Mouse (Mus musculus): ENCODE measurements around the gene Stam2. TPM values are rescaled to one million over a fixed set of nuclear protein-coding genes. Genes with fewer than 3 reads are reported as not detected.

Gene Stam2
- total RNA-seq, 2 experiments from 2014 or later = 18.3 to 21.4 TPM

- no peak for ATAC-seq (replicated peaks; ENCODE audit: poor library complexity, severe bottlenecking)
Measured at GRCm38 (mm10) chr2:52732611-52733010, 9.5 kb downstream of the Stam2 start.

- ATAC-seq (replicated peaks; ENCODE audit: poor library complexity, severe bottlenecking) = no peak
Measured at GRCm38 (mm10) chr2:52732001-52732400, 10.1 kb downstream of the Stam2 start.

- no peak for ATAC-seq (replicated peaks; ENCODE audit: poor library complexity, severe bottlenecking)
Measured at GRCm38 (mm10) chr2:52730891-52731290, 11.2 kb downstream of the Stam2 start.

GRCm38 (mm10) chr2:52720231-52721025, 21.7 kb downstream of the Stam2 start:
- ATAC-seq (replicated peaks; ENCODE audit: poor library complexity, severe bottlenecking) = no peak

GRCm38 (mm10) chr2:52717076-52717475, 25.0 kb downstream of the Stam2 start:
- ATAC-seq (replicated peaks; ENCODE audit: poor library complexity, severe bottlenecking) = no peak

GRCm38 (mm10) chr2:52715538-52715937, 26.5 kb downstream of the Stam2 start:
- no peak for ATAC-seq (replicated peaks; ENCODE audit: poor library complexity, severe bottlenecking)

GRCm38 (mm10) chr2:52714111-52714510, 28.0 kb downstream of the Stam2 start:
- ATAC-seq (replicated peaks; ENCODE audit: poor library complexity, severe bottlenecking) = no peak

- ATAC-seq (replicated peaks; ENCODE audit: poor library complexity, severe bottlenecking) = no peak
Measured at GRCm38 (mm10) chr2:52710804-52711203, 31.3 kb downstream of the Stam2 start.

- no peak for ATAC-seq (replicated peaks; ENCODE audit: poor library complexity, severe bottlenecking)
Measured at GRCm38 (mm10) chr2:52709417-52709816, 32.7 kb downstream of the Stam2 start.

- ATAC-seq (replicated peaks; ENCODE audit: poor library complexity, severe bottlenecking) = no peak
Measured at GRCm38 (mm10) chr2:52701368-52702036, 40.6 kb downstream of the Stam2 start.

- ATAC-seq (replicated peaks; ENCODE audit: poor library complexity, severe bottlenecking) = no peak
Measured at GRCm38 (mm10) chr2:52700352-52700751, 41.7 kb downstream of the Stam2 start.

GRCm38 (mm10) chr2:52694604-52695003, 47.5 kb downstream of the Stam2 start:
- ATAC-seq (replicated peaks; ENCODE audit: poor library complexity, severe bottlenecking) = no peak

- ATAC-seq (replicated peaks; ENCODE audit: poor library complexity, severe bottlenecking) = no peak
Measured at GRCm38 (mm10) chr2:52691745-52692144, 50.3 kb downstream of the Stam2 start.

- ATAC-seq (replicated peaks; ENCODE audit: poor library complexity, severe bottlenecking) = no peak
Measured at GRCm38 (mm10) chr2:52686601-52687000, 55.5 kb downstream of the Stam2 start.

GRCm38 (mm10) chr2:52677589-52677988, 64.5 kb downstream of the Stam2 start:
- ATAC-seq (replicated peaks; ENCODE audit: poor library complexity, severe bottlenecking) = no peak

- ATAC-seq (replicated peaks; ENCODE audit: poor library complexity, severe bottlenecking) = no peak
Measured at GRCm38 (mm10) chr2:52676913-52677303, 65.2 kb downstream of the Stam2 start.

- ATAC-seq (replicated peaks; ENCODE audit: poor library complexity, severe bottlenecking) = peak; percentile 71
Measured at GRCm38 (mm10) chr2:52676023-52676912, 65.8 kb downstream of the Stam2 start, which contains the start of gene Cacnb4. Gene Cacnb4, minus strand, starts transcription at chr2:52676831.

GRCm38 (mm10) chr2:52675278-52675987, 66.6 kb downstream of the Stam2 start:
- ATAC-seq (replicated peaks; ENCODE audit: poor library complexity, severe bottlenecking) = no peak

GRCm38 (mm10) chr2:52674886-52675277, 67.2 kb downstream of the Stam2 start:
- peak; percentile 52 for ATAC-seq (replicated peaks; ENCODE audit: poor library complexity, severe bottlenecking)

GRCm38 (mm10) chr2:52673172-52673571, 68.9 kb downstream of the Stam2 start:
- peak; percentile 68 for ATAC-seq (replicated peaks; ENCODE audit: poor library complexity, severe bottlenecking)
